Mouse (Mus musculus) small intestine, adult 2 months (tissue): Measurements from ENCODE around the gene Pnpla1. TPM values are rescaled to one million over a fixed set of nuclear protein-coding genes. Genes with fewer than 3 reads are reported as not detected.

Experiments used
- H3K27ac ChIP-seq: fragments of 200-500 bp; 2 replicates; pipeline ENCODE4 v1.5.1; 2012; ENCODE audit warnings: low read depth, low read length, control low read depth, inconsistent platforms; ENCODE audit not compliant: insufficient read depth
- H3K27me3 ChIP-seq: fragments of 200-500 bp; 2 replicates; pipeline ENCODE4 v1.6.1; 2012; ENCODE audit warnings: mild to moderate bottlenecking, moderate library complexity, low read length, inconsistent platforms; ENCODE audit not compliant: control insufficient read depth, insufficient read depth
- H3K36me3 ChIP-seq: fragments of 200-500 bp; 2 replicates; pipeline ENCODE4 v1.6.1; 2012; ENCODE audit warnings: mild to moderate bottlenecking, low read length, control low read depth, inconsistent platforms; ENCODE audit not compliant: control insufficient read depth, insufficient read depth
- H3K4me1 ChIP-seq: fragments of 200-500 bp; 2 replicates; pipeline ENCODE4 v1.6.1; 2012; ENCODE audit warnings: low read length, inconsistent platforms, mixed read lengths; ENCODE audit not compliant: control insufficient read depth, insufficient read depth, insufficient read length
- H3K4me3 ChIP-seq: fragments of 200-500 bp; 2 replicates; pipeline ENCODE4 v1.5.1; 2012; ENCODE audit warnings: low read depth, mild to moderate bottlenecking, control low read depth, inconsistent platforms, low read length, moderate library complexity
- CTCF ChIP-seq: fragments of 200-500 bp; IDR thresholded peaks from 2 replicates; pipeline ENCODE4 v1.5.1; 2012; ENCODE audit warnings: low read depth, mild to moderate bottlenecking, control low read depth, inconsistent platforms, low read length, moderate library complexity, mixed read lengths; ENCODE audit not compliant: insufficient replicate concordance, insufficient read length; ENCODE audit errors: extremely low read depth
- POLR2A ChIP-seq: fragments of 200-500 bp; IDR thresholded peaks from 2 replicates; pipeline ENCODE4 v1.6.1; 2012; ENCODE audit warnings: low read depth, mild to moderate bottlenecking, control low read depth, inconsistent platforms, low read length, moderate library complexity
- whole genome bisulfite sequencing: fragments of 180-500 bp; shearing (Covaris S2); methylation state at CpG from one replicate; pipeline ENCODE4 v1.1.7; 2018; 5-methylcytosine and 5-hydroxymethylcytosine counted together
- polyA plus RNA-seq: library from polyadenylated mRNA; depleted of rRNA; stranded (reverse); fragments of >200 nt; gene quantifications from 2 replicates; pipeline ENCODE4 v1.2.3, GENCODE M21; 2012

Pnpla1 gene
- polyA plus RNA-seq, 1 experiment: 0.77 TPM

- peaks cover 35% of the 10 kb centered on the region for H3K36me3 ChIP-seq
- TF ChIP-seq CTCF (no peak), POLR2A (no peak)
- 60% methylated on average over 5 of the region's 5 CpGs for WGBS
- no peaks in the 10 kb centered on the region for H3K27me3 ChIP-seq
- no peak overlapping the region for H3K4me3 ChIP-seq
- H3K4me1 ChIP-seq: no peaks in the 10 kb centered on the region; the same call in none of the 2 replicates
- H3K27ac ChIP-seq: no peak overlapping the region
Measured at GRCm38 (mm10) chr17:28898249-28898648, 40.0 kb downstream of the Pnpla1 start.

- no peaks in the 10 kb centered on the region; the same call in none of the 2 replicates for H3K4me1 ChIP-seq
- no peak for TF ChIP-seq POLR2A
- TF ChIP-seq CTCF: no peak
- H3K36me3 ChIP-seq: peaks cover 41% of the 10 kb centered on the region
- H3K27me3 ChIP-seq: no peaks in the 10 kb centered on the region
- WGBS: 83% methylated on average over 19 of the region's 19 CpGs
- H3K4me3 ChIP-seq: no peak overlapping the region
- peak overlapping the region; percentile 13; the same call in 1 of the 2 replicates for H3K27ac ChIP-seq
Measured at GRCm38 (mm10) chr17:28899427-28899826, 41.2 kb downstream of the Pnpla1 start.

- H3K4me1 ChIP-seq: no peaks in the 10 kb centered on the region; the same call in 1 of the 2 replicates
- no peak overlapping the region for H3K27ac ChIP-seq
- peaks cover 45% of the 10 kb centered on the region for H3K36me3 ChIP-seq
- no peaks in the 10 kb centered on the region for H3K27me3 ChIP-seq
- 86% methylated on average over 4 of the region's 4 CpGs for WGBS
- H3K4me3 ChIP-seq: no peak overlapping the region
- TF ChIP-seq CTCF (0 out of 2 replicates have a peak, but pooled peaks have one; percentile 19), POLR2A (no peak)
Measured at GRCm38 (mm10) chr17:28901559-28901958, 43.3 kb downstream of the Pnpla1 start.

- H3K4me1 ChIP-seq: no peaks in the 10 kb centered on the region; the same call in 1 of the 2 replicates
- peak; percentile 89 for TF ChIP-seq CTCF
- TF ChIP-seq POLR2A: no peak
- 30% methylated on average over 23 of the region's 23 CpGs for WGBS
- no peak overlapping the region for H3K4me3 ChIP-seq
- no peak overlapping the region for H3K27ac ChIP-seq
- H3K27me3 ChIP-seq: no peaks in the 10 kb centered on the region
- H3K36me3 ChIP-seq: peaks cover 42% of the 10 kb centered on the region
Measured at GRCm38 (mm10) chr17:28904546-28905376, 46.5 kb downstream of the Pnpla1 start.

GRCm38 (mm10) chr17:28905377-28905916 lies 47.2 kb downstream of the Pnpla1 start:
- TF ChIP-seq POLR2A: no peak
- TF ChIP-seq CTCF: no peak
- 90% methylated on average over 13 of the region's 13 CpGs for WGBS
- Histone ChIP-seq H3K36me3 (peaks cover 39% of the 10 kb centered on the region), H3K4me3 (no peak overlapping the region), H3K27me3 (no peaks in the 10 kb centered on the region), H3K27ac (no peak overlapping the region), H3K4me1 (peaks cover 6% of the 10 kb centered on the region)

GRCm38 (mm10) chr17:28907959-28908358 lies 49.7 kb downstream of the Pnpla1 start:
- Histone ChIP-seq H3K27me3 (no peaks in the 10 kb centered on the region), H3K4me3 (no peak overlapping the region), H3K27ac (no peak overlapping the region), H3K36me3 (peaks cover 24% of the 10 kb centered on the region; the same call in 1 of the 2 replicates), H3K4me1 (peaks cover 12% of the 10 kb centered on the region; the same call in 1 of the 2 replicates)
- 75% methylated on average over 7 of the region's 7 CpGs for WGBS
- TF ChIP-seq POLR2A: no peak
- no peak for TF ChIP-seq CTCF

- no peak overlapping the region for H3K27ac ChIP-seq
- WGBS: 35% methylated on average over 29 of the region's 29 CpGs
Measured at GRCm38 (mm10) chr17:28909252-28909941, 51.2 kb downstream of the Pnpla1 start.

More at GRCm38 (mm10) chr17:28909252-28909941, 51.2 kb downstream of the Pnpla1 start:
- Histone ChIP-seq H3K36me3 (peaks cover 16% of the 10 kb centered on the region; the same call in 1 of the 2 replicates), H3K4me3 (peak overlapping the region; percentile 21), H3K4me1 (peaks cover 15% of the 10 kb centered on the region; the same call in 1 of the 2 replicates), H3K27me3 (no peaks in the 10 kb centered on the region)
- TF ChIP-seq POLR2A (no peak), CTCF (peak; percentile 55; the same call in 1 of the 2 replicates)
